Mouse (Mus musculus): ENCODE measurements at regions not wholly inside any gene's neighbourhood (a gene's known extent, or its start where the extent isn't known, plus 50 kb on each side); places are given as distances from the start of the nearest gene placed in this dataset.

GRCm38 (mm10) chr15:13765411-13765810 lies 591.9 kb upstream of the Cdh6 start:
- ATAC-seq (ENCODE audit: low TSS enrichment) = peak; percentile 93

DNA sequence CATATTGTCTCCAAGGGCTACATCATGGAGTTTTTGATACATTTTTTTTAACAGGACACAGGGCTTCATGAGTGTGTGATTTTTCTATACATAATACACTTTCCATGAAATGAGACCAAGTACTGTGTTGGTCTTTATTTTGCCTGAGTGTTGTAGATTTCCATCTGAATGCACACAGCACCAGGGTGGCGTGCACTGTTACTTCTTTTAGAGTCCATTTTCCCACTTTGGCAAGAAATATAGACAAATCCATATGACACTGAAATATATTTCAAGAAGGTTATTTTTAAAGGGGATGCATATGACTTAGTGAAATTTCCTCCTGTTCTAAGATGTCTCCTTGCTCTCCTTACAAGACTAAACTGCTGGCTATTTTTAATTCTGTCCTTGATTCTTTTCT lies 591.1 kb upstream of the Cdh6 start:
- ATAC-seq (ENCODE audit: low TSS enrichment) = peak; percentile 75

DNA sequence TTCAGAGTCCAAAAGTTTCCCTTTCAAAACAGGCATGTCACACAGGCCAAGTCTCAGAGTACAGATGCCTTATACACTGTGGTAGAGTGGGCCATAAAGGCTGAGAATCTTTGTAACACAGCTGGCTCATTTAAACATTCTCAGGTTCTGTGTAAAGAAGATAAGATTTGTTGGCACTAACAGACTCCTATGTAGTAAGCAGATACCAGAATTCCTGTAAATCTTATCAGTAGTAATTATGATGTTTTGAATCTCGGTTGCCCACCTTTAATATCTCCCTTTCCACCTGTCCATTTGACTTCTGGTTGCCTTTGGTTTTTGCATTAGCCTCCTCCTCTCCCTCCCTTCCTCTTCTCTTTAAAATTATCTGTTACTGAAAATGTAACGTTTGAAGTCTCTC lies 573.1 kb upstream of the Cdh6 start:
- ATAC-seq (ENCODE audit: low TSS enrichment) = no peak

DNA sequence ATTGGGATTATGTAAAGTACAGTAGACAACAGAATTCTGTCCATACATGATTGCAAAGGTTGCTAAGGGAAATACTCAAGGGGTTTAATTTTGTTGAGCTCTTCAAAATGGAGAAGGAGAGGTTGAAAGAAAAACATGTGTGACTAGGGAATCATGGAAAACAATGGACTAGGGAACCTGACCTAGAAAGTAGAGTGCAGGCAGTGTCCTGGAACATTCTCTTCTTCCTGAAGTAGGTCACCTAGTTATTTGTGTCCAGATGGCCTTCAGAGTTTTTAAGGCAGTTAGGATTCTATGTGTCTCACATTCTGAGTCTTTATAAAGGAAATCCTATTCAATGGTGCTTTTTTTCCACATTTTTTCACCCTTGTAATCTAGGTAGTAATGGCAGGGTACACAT lies 532.8 kb upstream of the Cdh6 start:
- no peak; the same call in 1 of the 2 replicates for ATAC-seq (ENCODE audit: low TSS enrichment)

DNA sequence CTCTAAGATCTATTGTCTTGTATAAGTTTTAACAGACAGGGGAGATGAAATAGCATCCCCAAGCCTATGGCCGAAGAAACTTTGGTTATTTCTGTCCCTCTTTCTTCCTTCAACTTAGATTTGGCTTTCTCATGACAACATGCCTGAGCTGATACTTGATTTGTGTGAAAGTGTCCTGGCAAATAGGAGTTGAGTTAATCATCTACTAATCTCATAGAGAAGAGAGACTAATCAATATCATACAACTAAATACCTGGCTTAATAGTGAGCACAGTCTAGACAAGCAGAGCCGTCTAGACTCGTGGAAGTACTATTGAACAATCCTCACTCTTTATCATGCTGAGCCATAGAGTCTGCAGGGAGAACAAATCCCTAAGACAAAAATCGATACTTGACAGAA lies 531.7 kb upstream of the Cdh6 start:
- ATAC-seq (ENCODE audit: low TSS enrichment) = no peak

GRCm38 (mm10) chr15:13668193-13668592 lies 494.7 kb upstream of the Cdh6 start:
- ATAC-seq (ENCODE audit: low TSS enrichment) = peak; percentile 81

GRCm38 (mm10) chr15:13667278-13667677 lies 493.8 kb upstream of the Cdh6 start:
- peak; percentile 98 for ATAC-seq (ENCODE audit: low TSS enrichment)

- ATAC-seq (ENCODE audit: low TSS enrichment) = no peak
Measured at GRCm38 (mm10) chr15:13662275-13662674, 488.8 kb upstream of the Cdh6 start.

DNA sequence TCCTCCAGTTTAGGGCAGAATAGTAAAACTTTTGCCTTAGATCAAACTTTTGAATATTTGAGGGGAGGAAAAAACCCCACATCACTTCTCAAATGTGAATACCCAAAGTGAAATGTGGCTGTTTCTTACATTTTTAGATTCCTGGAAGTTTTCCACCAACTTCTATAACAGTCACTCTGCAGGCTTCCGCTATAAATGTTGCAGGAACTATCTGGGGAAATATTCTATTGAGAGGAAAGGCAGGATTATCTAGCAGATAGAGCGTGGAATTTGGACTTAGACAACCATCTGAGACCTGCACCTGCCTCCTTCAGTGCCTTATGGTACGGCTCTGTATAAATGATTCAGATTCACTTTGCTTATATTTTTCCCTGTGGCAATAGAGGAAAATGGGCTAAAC lies 481.6 kb upstream of the Cdh6 start:
- ATAC-seq (ENCODE audit: low TSS enrichment) = peak; percentile 98

- peak; percentile 95 for ATAC-seq (ENCODE audit: low TSS enrichment)
Measured at GRCm38 (mm10) chr15:13635346-13635940, 462.0 kb upstream of the Cdh6 start.

DNA sequence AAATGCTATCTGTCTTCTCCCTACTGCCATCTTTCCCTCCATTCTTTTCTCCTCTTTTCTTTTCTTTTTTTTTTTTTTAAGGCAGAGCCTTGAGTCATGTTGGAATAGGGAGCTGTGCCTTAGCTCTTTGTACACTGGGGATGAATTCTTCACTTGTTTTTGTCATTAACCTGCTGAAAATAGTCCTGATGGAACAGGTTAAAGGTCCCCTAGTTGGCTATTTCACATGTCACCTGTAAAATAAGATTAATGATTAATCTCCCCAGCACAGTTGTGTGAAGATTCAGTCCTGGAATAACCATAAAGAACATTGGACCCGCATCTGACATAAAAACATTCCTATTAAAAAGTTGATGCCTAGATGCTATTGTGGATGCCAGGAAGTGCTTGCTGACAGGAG lies 428.7 kb upstream of the Cdh6 start:
- no peak for ATAC-seq (ENCODE audit: low TSS enrichment)

DNA sequence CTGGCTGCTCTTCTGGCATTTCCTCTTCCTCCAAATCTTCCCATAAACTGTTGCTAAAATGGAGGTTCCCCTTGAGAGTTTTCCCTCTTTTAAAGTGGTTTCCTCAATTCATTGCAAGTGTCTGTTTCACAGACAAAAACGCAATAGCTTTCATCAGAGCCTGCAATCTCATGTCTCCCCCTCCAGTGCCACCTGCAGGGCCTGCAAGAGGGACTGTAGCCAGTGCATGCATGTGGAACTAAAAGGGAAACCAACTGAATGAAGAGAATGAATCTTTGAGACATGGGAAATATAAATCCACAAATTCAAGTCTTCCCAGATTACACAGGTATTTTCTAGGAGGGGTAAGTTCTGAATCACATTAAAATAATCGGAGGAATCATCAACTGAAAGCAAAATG lies 424.4 kb upstream of the Cdh6 start:
- no peak for ATAC-seq (ENCODE audit: low TSS enrichment)

- no peak for ATAC-seq (ENCODE audit: low TSS enrichment)
Measured at GRCm38 (mm10) chr15:13593823-13594222, 420.3 kb upstream of the Cdh6 start.

GRCm38 (mm10) chr15:13590864-13591263 lies 417.4 kb upstream of the Cdh6 start:
- ATAC-seq (ENCODE audit: low TSS enrichment) = no peak

- ATAC-seq (ENCODE audit: low TSS enrichment) = no peak
Measured at GRCm38 (mm10) chr15:13583300-13583699, 409.8 kb upstream of the Cdh6 start.

- ATAC-seq (ENCODE audit: low TSS enrichment) = no peak
Measured at GRCm38 (mm10) chr15:13582134-13582533, 408.7 kb upstream of the Cdh6 start.

GRCm38 (mm10) chr15:13573621-13574020 lies 400.1 kb upstream of the Cdh6 start:
- no peak for ATAC-seq (ENCODE audit: low TSS enrichment)

- ATAC-seq (ENCODE audit: low TSS enrichment) = no peak
Measured at GRCm38 (mm10) chr15:13560920-13561319, 387.4 kb upstream of the Cdh6 start.

GRCm38 (mm10) chr15:13549207-13549837 lies 375.8 kb upstream of the Cdh6 start:
- no peak for ATAC-seq (ENCODE audit: low TSS enrichment)

DNA sequence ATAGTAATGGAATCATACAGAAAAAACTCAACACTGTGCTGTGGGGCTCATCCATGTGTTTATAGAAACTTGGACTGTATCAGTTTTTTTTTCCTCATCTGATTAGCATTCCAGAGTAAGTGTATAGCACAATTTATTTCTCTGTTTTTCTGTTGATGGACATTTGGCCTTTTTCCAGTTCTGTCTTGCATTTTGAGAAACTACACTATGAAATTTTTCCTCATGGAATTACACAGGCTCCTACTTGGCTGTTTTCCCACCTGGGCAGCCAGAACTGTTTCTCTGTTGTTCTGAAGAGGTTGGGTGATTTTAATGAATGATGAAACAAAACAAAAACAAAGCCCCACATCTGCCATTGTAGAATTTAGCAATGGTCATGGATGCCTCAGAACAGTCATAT lies 366.6 kb upstream of the Cdh6 start:
- ATAC-seq (ENCODE audit: low TSS enrichment) = no peak

- peak; percentile 90 for ATAC-seq (ENCODE audit: low TSS enrichment)
Measured at GRCm38 (mm10) chr15:13534017-13534416, 360.5 kb upstream of the Cdh6 start.

- no peak for ATAC-seq (ENCODE audit: low TSS enrichment)
Measured at GRCm38 (mm10) chr15:13529960-13530359, 356.5 kb upstream of the Cdh6 start.

GRCm38 (mm10) chr15:13529050-13529449 lies 355.6 kb upstream of the Cdh6 start:
- ATAC-seq (ENCODE audit: low TSS enrichment) = no peak
